Mouse (Mus musculus): ENCODE results near the gene Slc46a1. TPM values are rescaled to one million over a fixed set of nuclear protein-coding genes. Genes with fewer than 3 reads are reported as not detected.

Gene Slc46a1
- total and polyA plus RNA-seq, 3 experiments = 8.3 to 11.6 TPM; not detected in 1

DNA sequence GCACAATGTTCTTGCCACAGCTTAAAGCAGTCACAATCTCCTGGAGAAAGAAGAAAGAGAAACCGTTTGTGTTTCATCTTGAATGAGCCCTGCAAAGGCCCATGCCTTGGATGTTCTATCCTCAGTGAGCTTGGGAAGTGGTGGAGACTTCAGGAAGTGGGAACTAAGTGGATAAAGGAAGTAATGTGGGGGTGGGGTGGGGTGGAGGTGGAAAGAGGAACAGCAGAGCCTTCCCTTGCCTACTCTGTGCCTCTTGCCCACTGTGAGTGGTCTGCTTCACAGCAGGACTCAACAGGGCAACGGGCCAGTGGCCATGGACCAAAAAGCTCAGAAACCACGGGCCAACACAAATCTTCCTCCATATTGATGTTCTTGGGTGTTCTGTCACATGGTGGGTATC, 9.8 kb downstream of the Slc46a1 start:
- H3K27ac ChIP-seq (ENCODE audit: control insufficient read depth, low read depth, low read length) = no peak overlapping the region
- no peaks in the 10 kb centered on the region for H3K79me2 ChIP-seq (ENCODE audit: control insufficient read depth, insufficient read depth, low read length, poor library complexity)
- DNase-seq (ENCODE audit: low read depth, low spot score) = peak; percentile 44
- H3K9ac ChIP-seq (ENCODE audit: control insufficient read depth, low read depth, low read length, poor library complexity, severe bottlenecking) = no peak overlapping the region
- H3K36me3 ChIP-seq (ENCODE audit: control insufficient read depth in 1 of 2, insufficient read depth in 2 of 2, low read length in 2 of 2) = no peaks in the 10 kb centered on the region
- no peak overlapping the region for H3K4me3 ChIP-seq (ENCODE audit: control insufficient read depth in 1 of 2, insufficient read depth in 1 of 2, low read depth in 2 of 2, low read length in 2 of 2)
- H3K4me1 ChIP-seq (ENCODE audit: control insufficient read depth in 1 of 2, insufficient read depth in 2 of 2, low read length in 2 of 2) = peaks cover 0 to 6% of the 10 kb centered on the region in 2 experiments; a peak in 1 of 4 replicates
- H3K9me3 ChIP-seq (replicated peaks; ENCODE audit: insufficient read depth, low read length) = no peaks in the 10 kb centered on the region
- TF ChIP-seq TCF12 (IDR thresholded peaks at IDR 0.05; ENCODE audit: low read depth, low read length) = no peak
- H3K27me3 ChIP-seq (ENCODE audit: control insufficient read depth in 1 of 2, insufficient read depth in 2 of 2, low read length in 2 of 2) = 0 out of 4 replicates have a peak, but pooled peaks cover 0 to 3% of the 10 kb centered on the region in 2 experiments

DNA sequence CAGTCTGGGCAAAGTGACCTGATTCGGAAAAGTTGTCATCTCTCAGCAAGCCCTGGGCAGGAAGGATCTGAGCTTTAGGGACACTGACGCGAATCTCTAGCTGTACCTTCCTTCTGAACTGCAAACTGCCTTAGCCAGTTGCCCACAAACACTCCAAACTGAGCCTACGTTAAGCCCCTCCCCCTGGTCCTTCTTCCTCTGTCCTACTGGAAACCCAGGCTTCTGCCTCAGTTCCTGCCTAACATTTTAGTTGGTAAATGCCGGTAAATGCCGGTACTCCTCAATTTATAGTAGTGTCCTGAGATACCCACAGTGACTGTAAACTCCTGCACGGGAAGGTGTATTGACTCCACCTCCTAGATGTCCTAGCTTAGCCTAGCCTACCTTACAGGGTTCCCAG, 18.1 kb downstream of the Slc46a1 start:
- no peak overlapping the region for H3K27ac ChIP-seq (ENCODE audit: control insufficient read depth, low read depth, low read length)
- no peaks in the 10 kb centered on the region for H3K79me2 ChIP-seq (ENCODE audit: control insufficient read depth, insufficient read depth, low read length, poor library complexity)
- 0 out of 4 replicates have a peak, but pooled peaks cover 0 to 3% of the 10 kb centered on the region in 2 experiments for H3K4me1 ChIP-seq (ENCODE audit: control insufficient read depth in 1 of 2, insufficient read depth in 2 of 2, low read length in 2 of 2)
- H3K4me3 ChIP-seq (ENCODE audit: control insufficient read depth in 1 of 2, insufficient read depth in 1 of 2, low read depth in 2 of 2, low read length in 2 of 2) = peak overlapping the region; percentile 13 to 59; a peak in 3 of 4 replicates
- TF ChIP-seq NELFE (IDR thresholded peaks at IDR 0.05; ENCODE audit: low read depth, low read length) = no peak
- no peak for TF ChIP-seq UBTF (IDR thresholded peaks at IDR 0.05; ENCODE audit: borderline replicate concordance, insufficient read depth, low read depth, low read length)
- TF ChIP-seq CHD1 (IDR thresholded peaks at IDR 0.05; ENCODE audit: low read depth, low read length) = no peak
- TF ChIP-seq POLR2A (IDR thresholded peaks at IDR 0.05; ENCODE audit: control insufficient read depth in 1 of 2, insufficient read depth in 1 of 2, low read depth in 1 of 2, low read length in 2 of 2, poor library complexity in 1 of 2) = peak in 1 of 2 experiments; percentile 47; a peak in 1 of 4 replicates
- peak; percentile 49; the same call in 1 of the 2 replicates for TF ChIP-seq TBP (IDR thresholded peaks at IDR 0.05; ENCODE audit: low read depth, low read length)
- TF ChIP-seq ZKSCAN1 (IDR thresholded peaks at IDR 0.05; ENCODE audit: low read depth, low read length) = no peak
- TF ChIP-seq HCFC1 (IDR thresholded peaks at IDR 0.05; ENCODE audit: low read depth, low read length) = peak; percentile 68
- DNase-seq (ENCODE audit: low read depth, low spot score) = peak; percentile 61
- peak overlapping the region; percentile 52 for H3K9ac ChIP-seq (ENCODE audit: control insufficient read depth, low read depth, low read length, poor library complexity, severe bottlenecking)
- H3K9me3 ChIP-seq (replicated peaks; ENCODE audit: insufficient read depth, low read length) = no peaks in the 10 kb centered on the region
- H3K27me3 ChIP-seq (ENCODE audit: control insufficient read depth in 1 of 2, insufficient read depth in 2 of 2, low read length in 2 of 2) = peaks cover 8 to 15% of the 10 kb centered on the region in 2 experiments
- H3K36me3 ChIP-seq (ENCODE audit: control insufficient read depth in 1 of 2, insufficient read depth in 2 of 2, low read length in 2 of 2) = no peaks in the 10 kb centered on the region

DNA sequence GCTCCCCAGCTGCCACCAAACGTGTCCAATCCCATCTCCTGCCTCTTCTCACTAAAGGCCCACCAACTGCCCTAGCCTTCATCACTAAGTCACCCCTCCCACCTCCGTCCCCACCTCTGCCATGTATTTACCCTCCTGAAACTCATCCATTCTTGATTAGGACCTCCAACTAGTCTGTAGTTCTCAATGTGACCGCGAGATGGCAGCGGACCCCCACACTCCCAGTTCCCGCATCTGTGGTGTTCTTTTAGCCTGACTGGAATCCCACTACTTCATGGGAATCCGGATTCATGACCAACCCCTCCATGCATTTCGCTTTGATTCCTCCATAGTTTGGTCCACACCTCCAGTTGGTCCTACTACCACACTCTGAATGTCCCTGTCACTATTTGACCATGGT, 22.7 kb downstream of the Slc46a1 start:
- peak; percentile 78 for DNase-seq (ENCODE audit: low read depth, low spot score)
- Histone ChIP-seq H3K27me3 (ENCODE audit: control insufficient read depth in 1 of 2, insufficient read depth in 2 of 2, low read length in 2 of 2) (peaks cover 8 to 14% of the 10 kb centered on the region in 2 experiments), H3K4me3 (ENCODE audit: control insufficient read depth in 1 of 2, insufficient read depth in 1 of 2, low read depth in 2 of 2, low read length in 2 of 2) (no peak overlapping the region), H3K9ac (ENCODE audit: control insufficient read depth, low read depth, low read length, poor library complexity, severe bottlenecking) (no peak overlapping the region), H3K4me1 (ENCODE audit: control insufficient read depth in 1 of 2, insufficient read depth in 2 of 2, low read length in 2 of 2) (0 out of 4 replicates have a peak, but pooled peaks cover 0 to 3% of the 10 kb centered on the region in 2 experiments), H3K79me2 (ENCODE audit: control insufficient read depth, insufficient read depth, low read length, poor library complexity) (no peaks in the 10 kb centered on the region), H3K27ac (ENCODE audit: control insufficient read depth, low read depth, low read length) (no peak overlapping the region), H3K36me3 (ENCODE audit: control insufficient read depth in 1 of 2, insufficient read depth in 2 of 2, low read length in 2 of 2) (no peaks in the 10 kb centered on the region), H3K9me3 (replicated peaks; ENCODE audit: insufficient read depth, low read length) (no peaks in the 10 kb centered on the region)
- TF ChIP-seq UBTF (IDR thresholded peaks at IDR 0.05; ENCODE audit: borderline replicate concordance, insufficient read depth, low read depth, low read length) = no peak
- peak; percentile 74 for TF ChIP-seq ZC3H11A (IDR thresholded peaks at IDR 0.05; ENCODE audit: low read depth, low read length)
- peak; percentile 90 for TF ChIP-seq SMC3 (IDR thresholded peaks at IDR 0.05; ENCODE audit: low read depth, low read length)
- TF ChIP-seq RAD21 (IDR thresholded peaks at IDR 0.05; ENCODE audit: low read depth, low read length) = peak; percentile 95
- TF ChIP-seq CTCF (IDR thresholded peaks at IDR 0.05 in 2 of 3, conservative IDR thresholded peaks at IDR 0.05 in 1 of 3; ENCODE audit: control insufficient read depth in 1 of 3, insufficient read depth in 1 of 3, low read depth in 2 of 3, low read length in 3 of 3, poor library complexity in 1 of 3, severe bottlenecking in 1 of 3) = peak; percentile 88 to 98 (median 93)
- TF ChIP-seq SIN3A (IDR thresholded peaks at IDR 0.05; ENCODE audit: low read length) = 0 out of 2 replicates have a peak, but pooled peaks have one; percentile 28
- TF ChIP-seq MAZ (IDR thresholded peaks at IDR 0.05; ENCODE audit: low read depth, low read length) = no peak
